Mouse (Mus musculus) left cerebral cortex, postnatal 25 days (tissue): ENCODE results near the gene Ppfia4. TPM values are rescaled to one million over a fixed set of nuclear protein-coding genes. Genes with fewer than 3 reads are reported as not detected.

Source experiments
- DNase-seq, 2 experiments: peaks; one replicate each; pipeline ENCODE4 v3.0.0; 2022; ENCODE audit warnings: low spot score in 2 of 2, mixed read lengths in 1 of 2
- intact Hi-C: fragments of 180-260 bp; cut with DNase I; formaldehyde crosslinking; loops from one replicate; pipeline ENCODE4 v1.15.1; 2025
- total RNA-seq, 2 experiments: library from RNA; stranded (reverse); gene quantifications; 2 replicates each; pipeline ENCODE4 v1.2.3; 2021

Ppfia4 gene
- total RNA-seq, 2 experiments from 2014 or later, result 43.3 to 49.4 TPM

- no peak for DNase-seq
- intact Hi-C loops, result no loop called here
These were observed 9.0 kb upstream of the Ppfia4 start for GRCm38 (mm10) chr1:134341641-134342277.

- intact Hi-C loops, result loop anchor here (10.0 kb wide), 1 partner anchor 435 kb away; the partner anchor contains the start of gene Optc
- DNase-seq, result no peak
These were observed 7.3 kb upstream of the Ppfia4 start for GRCm38 (mm10) chr1:134339757-134340619.

- DNase-seq, result no peak
- intact Hi-C loops, result loop anchor here (10.0 kb wide), 1 partner anchor 434 kb away; the partner anchor contains the start of gene Optc
These were observed 6.4 kb upstream of the Ppfia4 start for GRCm38 (mm10) chr1:134339162-134339561.

GRCm38 (mm10) chr1:134336958-134337710 lies 4.4 kb upstream of the Ppfia4 start:
- intact Hi-C loops, result loop anchor here (10.0 kb wide), 1 partner anchor 432 kb away; the partner anchor contains the start of gene Optc
- no peak for DNase-seq

- intact Hi-C loops, result loop anchor here (10.0 kb wide), 1 partner anchor 431 kb away; the partner anchor contains the start of gene Optc
- no peak for DNase-seq
These were observed 3.4 kb upstream of the Ppfia4 start for GRCm38 (mm10) chr1:134335924-134336810.

GRCm38 (mm10) chr1:134335211-134335923 lies 2.6 kb upstream of the Ppfia4 start:
- peak in 1 of 2 experiments; percentile 90 for DNase-seq
- intact Hi-C loops, result loop anchor here (10.0 kb wide), 1 partner anchor 431 kb away; the partner anchor contains the start of gene Optc

- DNase-seq, result no peak
- intact Hi-C loops, result loop anchor here (5.0 to 10.0 kb wide), 4 partner anchors 92 to 429 kb away; partner anchors contain the start of gene Optc
These were observed 1.5 kb upstream of the Ppfia4 start for GRCm38 (mm10) chr1:134334111-134334827.

GRCm38 (mm10) chr1:134333371-134334110 lies 813 bp upstream of the Ppfia4 start:
- intact Hi-C loops, result loop anchor here (2.0 to 10.0 kb wide), 5 partner anchors 91 to 429 kb away; partner anchors contain the start of gene Optc

GRCm38 (mm10) chr1:134331879-134332635 lies 671 bp downstream of the Ppfia4 start:
- intact Hi-C loops, result loop anchor here (1.0 to 10.0 kb wide), 6 partner anchors 90 to 427 kb away; partner anchors contain the start of gene Optc
- peak; percentile 78 to 86 for DNase-seq

More at GRCm38 (mm10) chr1:134333371-134334110, 813 bp upstream of the Ppfia4 start:
- DNase-seq, result no peak

- no peak for DNase-seq
- intact Hi-C loops, result loop anchor here (5.0 kb wide), 1 partner anchor 65 kb away; no protein-coding TSS in a partner anchor
These were observed 5.8 kb downstream of the Ppfia4 start for GRCm38 (mm10) chr1:134326841-134327346.

GRCm38 (mm10) chr1:134322591-134322990 lies 10.1 kb downstream of the Ppfia4 start:
- intact Hi-C loops, result loop anchor here (2.0 kb wide), 1 partner anchor 172 kb away; no protein-coding TSS in a partner anchor
- no peak for DNase-seq

GRCm38 (mm10) chr1:134320691-134321301 lies 11.9 kb downstream of the Ppfia4 start:
- intact Hi-C loops, result no loop called here
- no peak for DNase-seq

- intact Hi-C loops, result no loop called here
- DNase-seq, result no peak
These were observed 14.5 kb downstream of the Ppfia4 start for GRCm38 (mm10) chr1:134318261-134318660.

GRCm38 (mm10) chr1:134316361-134316760 lies 16.4 kb downstream of the Ppfia4 start:
- DNase-seq, result no peak
- intact Hi-C loops, result no loop called here

GRCm38 (mm10) chr1:134315181-134315580 lies 17.5 kb downstream of the Ppfia4 start:
- intact Hi-C loops, result no loop called here
- DNase-seq, result no peak
